Comparison of ENCODE assay signal across 8 mouse cellular contexts in the genomic region with DNA sequence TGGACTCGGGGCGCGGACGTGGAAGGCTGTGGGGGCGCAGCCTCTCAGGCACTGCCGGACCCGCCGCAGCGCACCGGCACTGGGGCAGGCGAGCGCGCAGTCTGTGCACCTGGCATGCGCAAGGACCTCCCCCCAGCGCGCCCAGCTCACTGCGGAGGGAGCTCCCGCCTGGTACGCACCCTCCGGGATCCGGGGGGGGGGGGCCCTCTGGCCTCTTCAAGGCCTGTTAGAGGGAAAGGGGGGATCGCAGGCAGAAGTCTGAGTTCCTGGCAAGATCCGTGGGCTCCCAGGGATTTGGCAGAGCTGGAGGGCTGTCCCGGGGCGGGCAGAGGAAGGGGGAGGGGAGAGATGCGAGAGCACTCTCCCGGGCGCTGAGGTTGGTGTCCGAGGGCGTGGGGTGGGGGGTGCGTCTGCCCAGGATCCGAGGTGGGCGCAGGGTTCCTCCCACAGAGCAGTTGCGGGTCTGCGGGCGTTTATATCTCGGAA. TPM values are rescaled to one million over a fixed set of nuclear protein-coding genes. Genes with fewer than 3 reads are reported as not detected.
DNase-seq lines count a peak whose midpoint lies in the region; ATAC-seq and TF ChIP-seq lines count a peak whose summit lies in the region.

No protein-coding gene starts in this region.

- peaks cover 57% of the 10 kb centered on the region for H3K27me3 ChIP-seq in E14TG2a.4 (ENCODE audit: insufficient read depth, low read length)
- H3K27me3 ChIP-seq in hindbrain, embryonic 13.5 days, result peaks cover 11% of the 10 kb centered on the region; the same call in 1 of the 2 replicates
- H3K27me3 ChIP-seq in liver, postnatal 0 days (ENCODE audit: insufficient read depth, low read length), result peaks cover 69% of the 10 kb centered on the region

- WGBS in hindbrain, embryonic 13.5 days, result 17% methylated on average over 37 of the region's 37 CpGs
- WGBS in liver, postnatal 0 days (ENCODE audit: insufficient replicate concordance), result 15% methylated on average over 23 of the region's 37 CpGs

- peak overlapping the region; percentile 35; the same call in 1 of the 2 replicates for H3K27ac ChIP-seq in hindbrain, embryonic 13.5 days
- no peak overlapping the region for H3K27ac ChIP-seq in liver, postnatal 0 days (ENCODE audit: low read depth)

- peak overlapping the region; percentile 72 for H3K9ac ChIP-seq in hindbrain, embryonic 13.5 days
- H3K9ac ChIP-seq in liver, postnatal 0 days (replicated peaks), result no peak overlapping the region

- TF ChIP-seq EP300 in liver, postnatal 0 days (IDR thresholded peaks at IDR 0.05; ENCODE audit: low read depth), result no peak

- 0 out of 2 replicates have a peak, but pooled peaks cover 5% of the 10 kb centered on the region for H3K4me1 ChIP-seq in E14TG2a.4 (replicated peaks; ENCODE audit: low read depth, low read length)
- H3K4me1 ChIP-seq in hindbrain, embryonic 13.5 days (replicated peaks), result no peaks in the 10 kb centered on the region
- H3K4me1 ChIP-seq in liver, postnatal 0 days (ENCODE audit: insufficient read depth), result no peaks in the 10 kb centered on the region

- H3K4me2 ChIP-seq in hindbrain, embryonic 13.5 days, result peak overlapping the region; percentile 73
- H3K4me2 ChIP-seq in liver, postnatal 0 days (ENCODE audit: low read depth, low read length), result peak overlapping the region; percentile 73

- H3K36me3 ChIP-seq in E14TG2a.4 (ENCODE audit: insufficient read depth, low read length), result no peaks in the 10 kb centered on the region
- no peaks in the 10 kb centered on the region for H3K36me3 ChIP-seq in hindbrain, embryonic 13.5 days
- H3K36me3 ChIP-seq in liver, postnatal 0 days (replicated peaks; ENCODE audit: insufficient read depth, low read length), result no peaks in the 10 kb centered on the region

- DNase-seq in gastrocnemius, postnatal 10 days, result peak; percentile 16
- no peak for DNase-seq in gastrocnemius, adult 8-10 months (ENCODE audit: low spot score in 2 of 2)
- peak; percentile 34 for DNase-seq in embryo, embryonic 9.5 days (ENCODE audit: extremely low spot score)
- DNase-seq in liver, postnatal 0 days, result no peak
- DNase-seq in layer of hippocampus, adult 18-20 months (ENCODE audit: low spot score in 2 of 2), result no peak

- H3K9me3 ChIP-seq in E14TG2a.4 (ENCODE audit: low read length), result no peaks in the 10 kb centered on the region
- no peaks in the 10 kb centered on the region for H3K9me3 ChIP-seq in hindbrain, embryonic 13.5 days
- H3K9me3 ChIP-seq in liver, postnatal 0 days (ENCODE audit: low read length), result no peaks in the 10 kb centered on the region

- no peak; the same call in 1 of the 2 replicates for ATAC-seq in hindbrain, embryonic 13.5 days (ENCODE audit: low FRiP score)
- ATAC-seq in liver, postnatal 0 days, result no peak
- ATAC-seq in erythroid progenitor cell, adult 5-6 weeks (replicated peaks; ENCODE audit: low FRiP score, poor library complexity, severe bottlenecking), result no peak

- peak overlapping the region; percentile 81 for H3K4me3 ChIP-seq in E14TG2a.4 (replicated peaks; ENCODE audit: low read length)
- H3K4me3 ChIP-seq in hindbrain, embryonic 13.5 days, result peak overlapping the region; percentile 59
- H3K4me3 ChIP-seq in liver, postnatal 0 days (ENCODE audit: low read depth, low read length), result peak overlapping the region; percentile 44

- TF ChIP-seq CTCF in E14TG2a.4 (conservative IDR thresholded peaks at IDR 0.05; ENCODE audit: low read length), result no peak
- no peak for TF ChIP-seq CTCF in liver, postnatal 0 days (IDR thresholded peaks at IDR 0.05; ENCODE audit: low read depth)

RNA-seq across cellular contexts. Expression of a gene that starts 1.1 kb away (rescaled TPM):
- 10 to 100 TPM in 1 of 2 experiments, 1 to 10 TPM in 1; 8.6 to 10.6 TPM for total RNA-seq in gastrocnemius, postnatal 10 days (2021)
- total RNA-seq in gastrocnemius, adult 8-10 months (2022), result 1 to 10 TPM; 2.5 to 3.2 (median 2.6) TPM
- 11.0 and 12.2 TPM in 2 replicates for polyA plus RNA-seq in hindbrain, embryonic 13.5 days (2015; fragmentation: Nextera tagmentation; extraction: Ambion mirVana)
- 0.28 and 0.83 TPM in 2 replicates for polyA plus RNA-seq in liver, postnatal 0 days (2015; fragmentation: Nextera tagmentation; extraction: Ambion mirVana)
- not detected in 2 replicates for total RNA-seq in erythroid progenitor cell, adult 5-6 weeks (2015; ENCODE audit: low replicate concordance)
- total RNA-seq in erythroid progenitor cell, adult 5-6 weeks (2017; ENCODE audit: low replicate concordance), result not detected in 2 replicates
- total RNA-seq in layer of hippocampus, adult 18-20 months (2021), result 10 to 100 TPM; 75.8 to 80.0 TPM

Comparison
In these comparisons a context has a peak if more than half of its experiments do, and no peak if none do; other contexts are left out.
1. DNase-seq: peak in gastrocnemius, postnatal 10 days (single experiment) and embryo, embryonic 9.5 days (single experiment); none in gastrocnemius, adult 8-10 months (0 of 2), liver, postnatal 0 days (single experiment) and layer of hippocampus, adult 18-20 months (0 of 2).
2. RNA of a gene that starts 1.1 kb away (total RNA-seq): 75.8 to 80.0 TPM in layer of hippocampus, adult 18-20 months; 8.6 to 10.6 TPM in gastrocnemius, postnatal 10 days, 2.5 to 3.2 TPM in gastrocnemius, adult 8-10 months and not detected in erythroid progenitor cell, adult 5-6 weeks; every median in the first group is over 4 times any median in the second.
3. Peak in every context shown above with its lines, with median percentiles within 50 percentile points of each other: H3K4me3 ChIP-seq.